Mouse (Mus musculus): Measurements from ENCODE around the gene Tbk1. TPM values are rescaled to one million over a fixed set of nuclear protein-coding genes. Genes with fewer than 3 reads are reported as not detected.

Tbk1 gene
- polyA plus RNA-seq, 1 experiment from 2014 or later, result 14.4 TPM

- H3K4me2 ChIP-seq (ENCODE audit: low read depth, low read length), result no peak overlapping the region
- no peaks in the 10 kb centered on the region for H3K27me3 ChIP-seq (ENCODE audit: insufficient read depth, low read length)
- no peak for DNase-seq
- peaks cover 8% of the 10 kb centered on the region for H3K4me1 ChIP-seq (ENCODE audit: insufficient read depth)
- peaks cover 72% of the 10 kb centered on the region for H3K36me3 ChIP-seq (replicated peaks; ENCODE audit: insufficient read depth, low read length)
- H3K9me3 ChIP-seq (ENCODE audit: low read length), result no peaks in the 10 kb centered on the region
- no peak overlapping the region for H3K27ac ChIP-seq (ENCODE audit: low read depth)
- 70% methylated on average over 8 of the region's 8 CpGs for WGBS (ENCODE audit: insufficient replicate concordance)
- ATAC-seq, result no peak
- TF ChIP-seq EP300 (IDR thresholded peaks at IDR 0.05; ENCODE audit: low read depth), result no peak
- no peak for TF ChIP-seq CTCF (IDR thresholded peaks at IDR 0.05; ENCODE audit: low read depth)
- no peak overlapping the region for H3K9ac ChIP-seq (replicated peaks)
- H3K4me3 ChIP-seq (ENCODE audit: low read depth, low read length), result no peak overlapping the region
These were observed 22.1 kb downstream of the Tbk1 start for GRCm38 (mm10) chr10:121564447-121564846.

- Histone ChIP-seq H3K9me3 (ENCODE audit: low read length) (no peaks in the 10 kb centered on the region), H3K4me3 (ENCODE audit: low read depth, low read length) (no peak overlapping the region), H3K4me1 (ENCODE audit: insufficient read depth) (no peaks in the 10 kb centered on the region), H3K9ac (replicated peaks) (no peak overlapping the region), H3K27me3 (ENCODE audit: insufficient read depth, low read length) (no peaks in the 10 kb centered on the region), H3K36me3 (replicated peaks; ENCODE audit: insufficient read depth, low read length) (peaks cover 87% of the 10 kb centered on the region), H3K4me2 (ENCODE audit: low read depth, low read length) (no peak overlapping the region), H3K27ac (ENCODE audit: low read depth) (no peak overlapping the region)
- WGBS (ENCODE audit: insufficient replicate concordance), result 77% methylated on average over 2 of the region's 2 CpGs
- no peak for DNase-seq
- no peak for ATAC-seq
- TF ChIP-seq CTCF (IDR thresholded peaks at IDR 0.05; ENCODE audit: low read depth), result no peak
- no peak for TF ChIP-seq EP300 (IDR thresholded peaks at IDR 0.05; ENCODE audit: low read depth)
These were observed 28.4 kb downstream of the Tbk1 start for GRCm38 (mm10) chr10:121558231-121558630.

DNA sequence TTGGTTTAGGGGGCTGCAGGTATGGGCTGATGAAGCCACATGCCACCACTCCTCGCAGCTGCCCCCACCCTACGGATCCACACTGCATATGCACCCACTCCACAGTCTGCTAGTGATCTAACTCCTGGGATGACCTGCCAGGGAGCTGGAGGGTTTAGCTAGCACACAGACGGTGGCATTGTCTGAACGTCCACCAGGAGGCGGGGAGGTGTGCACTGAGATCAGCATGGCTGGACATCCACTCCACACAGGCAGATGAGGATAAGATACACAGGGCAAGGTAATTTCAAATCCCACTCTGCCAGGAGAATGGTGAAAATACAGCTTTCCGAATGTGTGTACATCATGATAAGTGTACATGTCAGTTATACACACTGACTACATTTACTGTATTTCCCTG is 30.3 kb downstream of the Tbk1 start:
- Histone ChIP-seq H3K4me3 (ENCODE audit: low read depth, low read length) (no peak overlapping the region), H3K27ac (ENCODE audit: low read depth) (no peak overlapping the region), H3K4me2 (ENCODE audit: low read depth, low read length) (no peak overlapping the region), H3K36me3 (replicated peaks; ENCODE audit: insufficient read depth, low read length) (peaks cover 90% of the 10 kb centered on the region), H3K9me3 (ENCODE audit: low read length) (no peaks in the 10 kb centered on the region), H3K27me3 (ENCODE audit: insufficient read depth, low read length) (no peaks in the 10 kb centered on the region), H3K4me1 (ENCODE audit: insufficient read depth) (no peaks in the 10 kb centered on the region), H3K9ac (replicated peaks) (no peak overlapping the region)
- DNase-seq, result peak; percentile 35
- no peak for ATAC-seq
- WGBS (ENCODE audit: insufficient replicate concordance), result 69% methylated on average over 6 of the region's 6 CpGs
- TF ChIP-seq EP300 (IDR thresholded peaks at IDR 0.05; ENCODE audit: low read depth), result no peak
- TF ChIP-seq CTCF (IDR thresholded peaks at IDR 0.05; ENCODE audit: low read depth), result peak; percentile 68

GRCm38 (mm10) chr10:121550334-121550733 is 36.3 kb downstream of the Tbk1 start:
- no peak overlapping the region for H3K4me3 ChIP-seq (ENCODE audit: low read depth, low read length)
- no peaks in the 10 kb centered on the region for H3K4me1 ChIP-seq (ENCODE audit: insufficient read depth)
- H3K36me3 ChIP-seq (replicated peaks; ENCODE audit: insufficient read depth, low read length), result peaks cover 75% of the 10 kb centered on the region
- H3K9ac ChIP-seq (replicated peaks), result no peak overlapping the region
- H3K9me3 ChIP-seq (ENCODE audit: low read length), result no peaks in the 10 kb centered on the region
- TF ChIP-seq EP300 (IDR thresholded peaks at IDR 0.05; ENCODE audit: low read depth), result no peak
- TF ChIP-seq CTCF (IDR thresholded peaks at IDR 0.05; ENCODE audit: low read depth), result no peak
- DNase-seq (no peak), ATAC-seq (no peak)
- H3K27ac ChIP-seq (ENCODE audit: low read depth), result no peak overlapping the region
- no peaks in the 10 kb centered on the region for H3K27me3 ChIP-seq (ENCODE audit: insufficient read depth, low read length)
- 90% methylated on average over 9 of the region's 9 CpGs for WGBS (ENCODE audit: insufficient replicate concordance)
- no peak overlapping the region for H3K4me2 ChIP-seq (ENCODE audit: low read depth, low read length)

GRCm38 (mm10) chr10:121549670-121550069 is 36.9 kb downstream of the Tbk1 start:
- Histone ChIP-seq H3K27me3 (ENCODE audit: insufficient read depth, low read length) (no peaks in the 10 kb centered on the region), H3K4me3 (ENCODE audit: low read depth, low read length) (no peak overlapping the region), H3K4me2 (ENCODE audit: low read depth, low read length) (no peak overlapping the region), H3K9ac (replicated peaks) (no peak overlapping the region), H3K36me3 (replicated peaks; ENCODE audit: insufficient read depth, low read length) (peaks cover 73% of the 10 kb centered on the region), H3K9me3 (ENCODE audit: low read length) (no peaks in the 10 kb centered on the region), H3K4me1 (ENCODE audit: insufficient read depth) (no peaks in the 10 kb centered on the region), H3K27ac (ENCODE audit: low read depth) (no peak overlapping the region)
- no peak for TF ChIP-seq EP300 (IDR thresholded peaks at IDR 0.05; ENCODE audit: low read depth)
- no peak for TF ChIP-seq CTCF (IDR thresholded peaks at IDR 0.05; ENCODE audit: low read depth)
- ATAC-seq (no peak), DNase-seq (no peak)
- WGBS (ENCODE audit: insufficient replicate concordance), result 77% methylated on average over 5 of the region's 5 CpGs

DNA sequence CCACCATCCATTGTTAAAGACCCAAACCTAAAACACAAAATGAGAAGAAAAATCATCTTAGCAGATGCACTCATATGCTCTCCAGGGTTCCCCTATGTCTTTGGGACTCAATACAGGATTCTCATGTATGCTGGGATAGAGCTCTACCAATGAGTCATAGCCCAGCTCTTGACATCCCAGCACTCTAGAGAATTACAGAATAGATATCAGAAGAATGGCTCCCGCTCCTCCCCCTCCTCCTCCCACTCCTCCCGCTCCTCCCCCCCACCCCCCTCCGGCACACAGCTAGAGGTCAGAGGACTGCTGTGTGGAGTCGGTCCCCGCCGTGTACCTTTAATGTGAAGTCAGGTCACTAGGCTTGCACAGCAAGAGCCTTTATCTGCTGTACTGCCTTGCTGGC is 39.4 kb downstream of the Tbk1 start:
- no peak for DNase-seq
- no peaks in the 10 kb centered on the region for H3K9me3 ChIP-seq (ENCODE audit: low read length)
- H3K4me3 ChIP-seq (ENCODE audit: low read depth, low read length), result no peak overlapping the region
- ATAC-seq, result no peak
- no peak for TF ChIP-seq CTCF (IDR thresholded peaks at IDR 0.05; ENCODE audit: low read depth)
- no peak for TF ChIP-seq EP300 (IDR thresholded peaks at IDR 0.05; ENCODE audit: low read depth)
- no peaks in the 10 kb centered on the region for H3K4me1 ChIP-seq (ENCODE audit: insufficient read depth)
- WGBS (ENCODE audit: insufficient replicate concordance), result 83% methylated on average over 5 of the region's 6 CpGs
- no peak overlapping the region for H3K9ac ChIP-seq (replicated peaks)
- H3K36me3 ChIP-seq (replicated peaks; ENCODE audit: insufficient read depth, low read length), result peaks cover 49% of the 10 kb centered on the region
- H3K27me3 ChIP-seq (ENCODE audit: insufficient read depth, low read length), result no peaks in the 10 kb centered on the region
- no peak overlapping the region for H3K4me2 ChIP-seq (ENCODE audit: low read depth, low read length)
- H3K27ac ChIP-seq (ENCODE audit: low read depth), result no peak overlapping the region

GRCm38 (mm10) chr10:121543577-121543976 is 43.0 kb downstream of the Tbk1 start:
- DNase-seq (no peak), ATAC-seq (no peak)
- Histone ChIP-seq H3K9me3 (ENCODE audit: low read length) (no peaks in the 10 kb centered on the region), H3K36me3 (replicated peaks; ENCODE audit: insufficient read depth, low read length) (peaks cover 22% of the 10 kb centered on the region), H3K4me1 (ENCODE audit: insufficient read depth) (no peaks in the 10 kb centered on the region), H3K27me3 (ENCODE audit: insufficient read depth, low read length) (no peaks in the 10 kb centered on the region), H3K9ac (replicated peaks) (no peak overlapping the region), H3K4me2 (ENCODE audit: low read depth, low read length) (no peak overlapping the region), H3K4me3 (ENCODE audit: low read depth, low read length) (no peak overlapping the region), H3K27ac (ENCODE audit: low read depth) (no peak overlapping the region)
- 89% methylated on average over 6 of the region's 6 CpGs for WGBS (ENCODE audit: insufficient replicate concordance)
- TF ChIP-seq CTCF (IDR thresholded peaks at IDR 0.05; ENCODE audit: low read depth), result no peak
- no peak for TF ChIP-seq EP300 (IDR thresholded peaks at IDR 0.05; ENCODE audit: low read depth)

All from liver, postnatal 0 days (tissue).